Mouse (Mus musculus) MEL (cell line): ENCODE measurements around the gene Lrpprc.

Source experiments
- EP300 ChIP-seq, 2 experiments: IDR thresholded peaks; 2 replicates each; pipeline ENCODE4 v1.6.1; 2011; ENCODE audit warnings: improper control_type of control experiment in 2 of 2, low read length in 2 of 2, low read depth in 1 of 2, mild to moderate bottlenecking in 1 of 2
- HCFC1 ChIP-seq: IDR thresholded peaks from 2 replicates; pipeline ENCODE4 v1.6.1; 2012; ENCODE audit warnings: low read depth, mild to moderate bottlenecking, inconsistent platforms, low read length, improper control_type of control experiment, moderate library complexity
- JUND ChIP-seq: IDR thresholded peaks from 2 replicates; pipeline ENCODE4 v1.6.1; 2011; ENCODE audit warnings: low read depth, mild to moderate bottlenecking, improper control_type of control experiment, low read length
- POLR2A ChIP-seq, 2 experiments: IDR thresholded peaks; 2 replicates each; pipeline ENCODE4 v1.6.1; 2011 to 2012; ENCODE audit warnings: low read length in 2 of 2, mild to moderate bottlenecking in 2 of 2, control low read depth in 1 of 2, improper control_type of control experiment in 1 of 2, low read depth in 1 of 2, moderate library complexity in 1 of 2; ENCODE audit not compliant: control insufficient read depth in 1 of 2, insufficient read depth in 1 of 2, poor library complexity in 1 of 2
- USF1 ChIP-seq: IDR thresholded peaks from 2 replicates; pipeline ENCODE4 v1.6.1; 2014; ENCODE audit warnings: low read depth, mild to moderate bottlenecking, inconsistent platforms, low read length, improper control_type of control experiment, moderate library complexity
- ZMIZ1 ChIP-seq: IDR thresholded peaks from 2 replicates; pipeline ENCODE4 v1.6.1; 2012; ENCODE audit warnings: low read depth, mild to moderate bottlenecking, inconsistent platforms, low read length, improper control_type of control experiment, moderate library complexity

- TF ChIP-seq EP300 (IDR thresholded peaks at IDR 0.05; ENCODE audit: low read depth in 1 of 2, low read length in 2 of 2) (no peak), POLR2A (IDR thresholded peaks at IDR 0.05; ENCODE audit: control insufficient read depth in 1 of 2, insufficient read depth in 1 of 2, low read depth in 1 of 2, low read length in 2 of 2, poor library complexity in 1 of 2) (no peak), USF1 (no peak), ZMIZ1 (no peak), JUND (no peak), HCFC1 (no peak)
Measured at GRCm38 (mm10) chr17:84783491-84783890, 7.1 kb downstream of the Lrpprc start.
